Mouse (Mus musculus) spleen, adult 2 months (tissue): ENCODE results near the gene Stard10. TPM values are rescaled to one million over a fixed set of nuclear protein-coding genes. Genes with fewer than 3 reads are reported as not detected.

Experiments
- DNase-seq, 2 experiments: peaks; one replicate each; pipeline versions ENCODE4 v3.0.0 to v3.0.0-alpha.2; 2012 to 2021; ENCODE audit warnings: low spot score in 2 of 2, low read depth in 1 of 2
- H3K27ac ChIP-seq: fragments of 200-500 bp; 2 replicates; pipeline ENCODE4 v1.5.1; 2012; ENCODE audit warnings: low read length, inconsistent platforms; ENCODE audit not compliant: insufficient read depth
- H3K27me3 ChIP-seq: fragments of 200-500 bp; 2 replicates; pipeline ENCODE4 v1.6.1; 2012; ENCODE audit warnings: mild to moderate bottlenecking, moderate library complexity, low read length, inconsistent platforms; ENCODE audit not compliant: control insufficient read depth, insufficient read depth
- H3K36me3 ChIP-seq: fragments of 200-500 bp; 2 replicates; pipeline ENCODE4 v1.6.1; 2012; ENCODE audit warnings: mild to moderate bottlenecking, low read length, inconsistent platforms; ENCODE audit not compliant: control insufficient read depth, insufficient read depth
- H3K4me1 ChIP-seq: fragments of 200-500 bp; 2 replicates; pipeline ENCODE4 v1.6.1; 2011; ENCODE audit warnings: inconsistent platforms; ENCODE audit not compliant: control insufficient read depth, insufficient read depth, insufficient read length
- H3K4me3 ChIP-seq: fragments of 200-500 bp; 2 replicates; pipeline ENCODE4 v1.5.1; 2011; ENCODE audit warnings: mild to moderate bottlenecking, inconsistent platforms; ENCODE audit not compliant: insufficient read depth, insufficient read length; ENCODE audit errors: extremely low read depth
- CTCF ChIP-seq: fragments of 200-500 bp; IDR thresholded peaks from 2 replicates; pipeline ENCODE4 v1.5.1; 2011; ENCODE audit warnings: mild to moderate bottlenecking, inconsistent platforms; ENCODE audit not compliant: insufficient read depth, insufficient read length, insufficient replicate concordance; ENCODE audit errors: extremely low read depth
- POLR2A ChIP-seq: fragments of 200-500 bp; IDR thresholded peaks from 2 replicates; pipeline ENCODE4 v1.6.1; 2011; ENCODE audit warnings: low read depth, low read length, inconsistent platforms
- WGBS: fragments of 180-500 bp; shearing (Covaris S2); methylation state at CpG from one replicate; pipeline ENCODE4 v1.1.7; 2018; 5-methylcytosine and 5-hydroxymethylcytosine counted together
- polyA plus RNA-seq: library from polyadenylated mRNA; depleted of rRNA; stranded (reverse); fragments of >200 nt; gene quantifications from 2 replicates; pipeline ENCODE4 v1.2.3, GENCODE M21; 2012; rRNA removed

Stard10 gene
- polyA plus RNA-seq, 1 experiment = 29.3 TPM

DNA sequence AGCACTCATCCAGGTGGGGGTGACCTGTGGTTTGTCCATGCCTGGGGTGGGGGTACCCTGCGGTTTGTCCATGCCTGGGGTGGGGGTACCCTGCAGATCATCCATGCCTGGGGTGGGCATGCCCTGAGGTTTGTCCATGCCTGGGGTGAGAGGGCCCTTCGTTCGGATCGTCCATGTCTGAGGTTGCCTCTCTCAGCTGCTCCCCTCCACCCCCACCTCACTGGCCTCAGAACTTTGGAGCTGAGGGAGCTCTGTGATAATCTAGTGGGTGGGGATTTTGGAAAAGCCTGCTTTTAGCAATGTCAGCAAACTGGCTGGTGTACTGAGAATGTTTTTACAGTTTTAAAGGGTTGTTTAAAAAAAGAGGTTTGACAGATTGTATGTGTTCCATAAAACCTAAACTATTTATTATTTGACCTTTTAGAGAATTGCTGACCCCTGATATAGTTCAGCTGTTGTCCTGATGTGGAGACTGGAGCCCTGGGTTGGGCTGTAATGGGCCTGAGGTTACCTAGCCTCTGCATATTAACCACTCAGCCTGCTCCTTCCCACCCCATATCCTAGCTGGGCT is 75.1 kb downstream of the Stard10 start:
- no peak overlapping the region for H3K4me3 ChIP-seq
- DNase-seq = no peak
- 95% methylated on average over 4 of the region's 4 CpGs for WGBS
- peaks cover 73% of the 10 kb centered on the region for H3K36me3 ChIP-seq
- H3K27me3 ChIP-seq = no peaks in the 10 kb centered on the region
- no peaks in the 10 kb centered on the region for H3K4me1 ChIP-seq
- H3K27ac ChIP-seq = no peak overlapping the region
- TF ChIP-seq POLR2A (no peak), CTCF (no peak)

DNA sequence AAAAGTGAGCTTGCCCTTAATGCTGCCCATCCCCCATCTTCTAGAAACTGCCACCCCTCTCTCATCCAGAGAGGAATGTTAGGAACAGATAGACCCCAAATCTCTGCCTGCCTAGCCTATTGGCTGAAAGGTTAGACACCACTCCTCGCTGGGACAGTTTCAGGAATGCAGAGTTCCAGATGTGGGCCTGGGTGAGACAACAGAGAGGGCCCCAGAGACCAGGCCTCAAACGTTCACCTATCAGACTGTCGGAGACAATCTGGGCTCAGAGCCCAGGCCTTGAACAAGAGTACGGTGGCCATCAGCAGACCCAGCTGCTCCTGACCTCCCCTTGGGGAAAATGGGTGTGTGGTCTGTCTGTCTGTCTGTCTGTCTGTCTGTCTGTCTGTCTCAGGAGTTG is 76.1 kb downstream of the Stard10 start:
- Histone ChIP-seq H3K4me1 (no peaks in the 10 kb centered on the region), H3K27ac (no peak overlapping the region), H3K4me3 (no peak overlapping the region), H3K36me3 (peaks cover 74% of the 10 kb centered on the region), H3K27me3 (no peaks in the 10 kb centered on the region)
- WGBS = 92% methylated on average over 4 of the region's 4 CpGs
- no peak for DNase-seq
- TF ChIP-seq CTCF = no peak
- no peak for TF ChIP-seq POLR2A

DNA sequence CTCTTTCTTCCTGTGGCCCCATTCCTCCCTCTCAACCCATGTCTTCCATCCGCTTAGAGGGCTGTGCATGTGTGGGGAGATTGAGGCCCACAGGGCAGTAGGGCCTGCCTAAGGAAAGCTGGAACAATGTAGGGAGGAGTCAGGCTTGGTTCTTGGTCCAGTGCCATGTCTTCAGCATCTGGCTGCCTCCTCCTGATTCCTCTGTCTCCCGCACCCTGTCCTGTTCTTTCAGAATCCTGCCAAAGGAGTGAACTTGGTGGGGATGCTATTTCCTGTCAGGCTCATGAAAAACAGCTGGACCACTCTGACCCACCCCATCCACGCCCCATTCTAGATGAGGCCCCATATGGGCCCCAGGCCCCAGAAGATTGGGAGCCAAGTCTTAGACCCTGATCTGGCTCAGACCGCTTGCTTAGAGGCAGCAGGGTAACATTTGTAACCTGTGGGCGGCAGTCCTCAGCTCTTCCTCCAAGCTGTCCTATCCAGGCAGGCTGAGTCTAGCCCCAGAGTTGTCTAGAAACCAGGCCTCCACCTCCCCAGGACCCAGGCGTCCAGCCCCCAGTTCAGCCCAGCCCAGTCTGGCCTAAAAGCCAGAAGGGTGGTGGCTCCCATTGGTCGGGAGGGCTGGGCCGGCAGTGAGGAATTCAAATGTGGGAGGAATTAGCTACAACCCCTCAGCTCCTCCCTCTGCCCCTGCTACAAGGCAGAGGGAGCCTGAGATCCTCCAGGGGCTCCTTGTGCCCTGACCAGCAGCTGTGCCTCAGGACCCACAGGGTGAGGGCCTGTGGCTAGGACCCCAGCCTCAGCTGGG is 77.0 kb downstream of the Stard10 start:
- no peak overlapping the region for H3K27ac ChIP-seq
- 85% methylated on average over 8 of the region's 8 CpGs for WGBS
- DNase-seq = no peak
- H3K36me3 ChIP-seq = peaks cover 74% of the 10 kb centered on the region
- no peaks in the 10 kb centered on the region for H3K4me1 ChIP-seq
- no peak overlapping the region for H3K4me3 ChIP-seq
- TF ChIP-seq POLR2A = no peak
- no peak for TF ChIP-seq CTCF
- no peaks in the 10 kb centered on the region for H3K27me3 ChIP-seq

DNA sequence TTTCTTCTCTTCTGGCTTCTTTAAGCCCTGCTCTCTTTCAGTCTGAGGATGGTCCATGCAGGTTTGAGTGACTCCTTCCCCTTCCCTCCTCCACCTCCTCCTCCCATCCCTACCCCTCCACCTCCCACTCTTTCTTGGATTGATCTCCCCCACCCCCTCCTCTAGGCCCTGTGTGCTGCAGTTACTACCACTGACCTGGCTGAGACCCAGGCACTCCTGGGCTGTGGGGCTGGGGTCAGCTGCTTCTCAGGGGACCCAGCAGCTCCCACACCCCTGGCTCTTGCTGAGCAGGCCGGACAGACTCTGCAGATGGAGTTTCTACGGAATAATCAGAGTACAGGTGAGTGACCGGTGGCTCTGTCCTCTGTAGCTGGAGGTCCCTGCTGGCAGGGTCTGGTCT is 77.7 kb downstream of the Stard10 start:
- peaks cover 74% of the 10 kb centered on the region for H3K36me3 ChIP-seq
- WGBS = 89% methylated on average over 3 of the region's 3 CpGs

DNA sequence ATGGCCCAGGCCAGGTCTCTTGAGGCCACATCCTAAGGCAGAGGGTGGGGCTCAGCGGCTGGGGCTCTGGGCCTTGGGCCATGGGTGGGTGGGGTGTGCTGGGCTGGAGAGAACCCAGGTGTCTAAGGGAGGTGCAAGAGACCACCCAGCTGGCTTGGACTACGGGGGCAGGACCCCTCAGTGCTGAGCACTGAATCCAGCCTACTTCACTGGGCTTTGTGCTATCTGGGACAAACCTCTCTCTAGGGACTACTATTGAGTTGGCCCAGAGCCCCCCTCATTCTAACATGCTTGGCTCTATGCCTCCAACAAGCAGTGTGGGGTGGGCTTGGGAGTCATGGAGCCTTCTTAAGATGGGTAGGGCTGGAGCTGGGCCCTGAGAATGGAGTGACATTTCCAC is 78.6 kb downstream of the Stard10 start:
- no peak overlapping the region for H3K4me3 ChIP-seq
- no peak for DNase-seq
- no peaks in the 10 kb centered on the region for H3K4me1 ChIP-seq
- WGBS = 94% methylated on average over 2 of the region's 2 CpGs
- no peaks in the 10 kb centered on the region for H3K27me3 ChIP-seq
- TF ChIP-seq CTCF (no peak), POLR2A (no peak)
- H3K36me3 ChIP-seq = peaks cover 75% of the 10 kb centered on the region
- no peak overlapping the region for H3K27ac ChIP-seq

More for the DNA sequence above, 77.7 kb downstream of the Stard10 start:
- no peak overlapping the region for H3K27ac ChIP-seq
- no peak for TF ChIP-seq POLR2A
- TF ChIP-seq CTCF = no peak
- H3K4me3 ChIP-seq = no peak overlapping the region
- DNase-seq = no peak
- H3K27me3 ChIP-seq = no peaks in the 10 kb centered on the region
- H3K4me1 ChIP-seq = no peaks in the 10 kb centered on the region

Other genes starting within 250 kb of the Stard10 start
- gene Fchsd2, start 224.2 kb upstream of the Stard10 start, polyA plus RNA-seq = 20.2 and 21.5 TPM in 2 replicates
- 62.9 and 86.0 TPM in 2 replicates for gene Atg16l2, start 14.8 kb upstream of the Stard10 start, polyA plus RNA-seq
- gene Arap1, start 31.0 kb downstream of the Stard10 start, polyA plus RNA-seq = 227 and 248 TPM in 2 replicates
- 1.1 TPM in 1 of 2 replicates, not detected in the other for gene Gm45837, start 93.8 kb downstream of the Stard10 start, polyA plus RNA-seq
- 42.6 and 48.4 TPM in 2 replicates for gene Pde2a, start 104.6 kb downstream of the Stard10 start, polyA plus RNA-seq